Comparison of ENCODE assay signal across 15 mouse cellular contexts in the genomic region with DNA sequence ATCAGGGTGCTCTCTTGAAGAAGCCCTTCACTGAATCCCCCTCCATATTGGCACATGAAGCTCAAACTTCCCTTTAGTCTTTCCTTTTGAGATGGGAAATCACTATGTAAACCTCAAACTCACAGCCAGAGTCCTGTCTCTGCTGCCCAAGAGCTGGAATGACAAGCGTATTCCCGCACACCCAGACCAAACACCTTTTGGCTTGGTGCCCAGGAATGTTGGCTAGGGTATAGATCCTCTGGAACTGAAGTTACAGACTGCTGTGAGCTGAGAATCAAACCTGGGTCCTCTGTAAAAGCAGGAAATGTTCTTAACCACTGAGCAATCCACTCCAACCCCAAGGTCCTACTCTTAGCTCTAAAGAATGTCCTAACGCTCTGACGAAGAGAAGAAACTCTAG. TPM values are rescaled to one million over a fixed set of nuclear protein-coding genes. Genes with fewer than 3 reads are reported as not detected.
DNase-seq lines count a peak whose midpoint lies in the region; ATAC-seq and TF ChIP-seq lines count a peak whose summit lies in the region.
"Had no signal": no experiment of that assay in that cellular context is flagged by ENCODE, and none has a peak within 500 bp of the region (broad histone marks: within the 10 kb centered on the region; RNA-seq: fewer than 3 reads in every experiment).

No protein-coding gene starts in this region.

- H3K4me1 ChIP-seq in kidney, adult 2 months (ENCODE audit: control insufficient read depth, insufficient read depth, low read length): no peaks in the 10 kb centered on the region
- no peaks in the 10 kb centered on the region for H3K4me1 ChIP-seq in kidney, embryonic 15.5 days
- no peaks in the 10 kb centered on the region for H3K4me1 ChIP-seq in hindbrain, embryonic 16.5 days (ENCODE audit: control insufficient read depth, insufficient read depth, low read depth, low read length)
- H3K4me1 ChIP-seq in midbrain, embryonic 15.5 days: no peaks in the 10 kb centered on the region
- H3K4me1 ChIP-seq: intestine, embryonic 15.5 days; liver, embryonic 12.5 days had no signal

- no peaks in the 10 kb centered on the region for H3K9me3 ChIP-seq in kidney, embryonic 15.5 days (replicated peaks)
- no peaks in the 10 kb centered on the region for H3K9me3 ChIP-seq in hindbrain, embryonic 16.5 days (ENCODE audit: control insufficient read depth, low read length)
- H3K9me3 ChIP-seq in midbrain, embryonic 15.5 days: no peaks in the 10 kb centered on the region
- H3K9me3 ChIP-seq: intestine, embryonic 15.5 days; liver, embryonic 12.5 days had no signal

- WGBS in kidney, adult 2 months: 54% methylated on average over 4 of the region's 4 CpGs
- 86% methylated on average over 4 of the region's 4 CpGs for WGBS in kidney, embryonic 15.5 days
- 66% methylated on average over 4 of the region's 4 CpGs for WGBS in hindbrain, embryonic 16.5 days
- 84% methylated on average over 4 of the region's 4 CpGs for WGBS in midbrain, embryonic 15.5 days

- TF ChIP-seq CTCF in kidney, adult 2 months (conservative IDR thresholded peaks at IDR 0.05; ENCODE audit: insufficient read depth, insufficient read length, low read depth, low read length): no peak

- ATAC-seq in kidney, embryonic 15.5 days (replicated peaks; ENCODE audit: low FRiP score): no peak
- no peak for ATAC-seq in hindbrain, embryonic 16.5 days
- ATAC-seq in midbrain, embryonic 15.5 days (replicated peaks): no peak
- ATAC-seq: intestine, embryonic 15.5 days; liver, embryonic 12.5 days had no signal

- no peak overlapping the region for H3K4me3 ChIP-seq in kidney, adult 2 months (ENCODE audit: insufficient read depth, low read depth, low read length)
- H3K4me3 ChIP-seq in kidney, embryonic 15.5 days (replicated peaks): no peak overlapping the region
- no peak overlapping the region for H3K4me3 ChIP-seq in hindbrain, embryonic 16.5 days (ENCODE audit: low read length)
- H3K4me3 ChIP-seq in midbrain, embryonic 15.5 days: no peak overlapping the region
- H3K4me3 ChIP-seq: intestine, embryonic 15.5 days; liver, embryonic 12.5 days had no signal

- H3K27ac ChIP-seq in kidney, adult 2 months (ENCODE audit: insufficient read depth, low read depth, low read length): no peak overlapping the region
- H3K27ac ChIP-seq in kidney, embryonic 15.5 days: no peak overlapping the region
- H3K27ac ChIP-seq in hindbrain, embryonic 16.5 days (ENCODE audit: low read depth, low read length): no peak overlapping the region
- no peak overlapping the region for H3K27ac ChIP-seq in midbrain, embryonic 15.5 days
- H3K27ac ChIP-seq: intestine, embryonic 15.5 days; liver, embryonic 12.5 days had no signal

- peak; percentile 54 for DNase-seq in adrenal gland, postnatal 14 days
- no peak for DNase-seq in adrenal gland, postnatal 4 days (ENCODE audit: low spot score in 2 of 2)
- peak; percentile 72 for DNase-seq in kidney, adult 2 months
- DNase-seq in MN1 (ENCODE audit: low spot score): peak; percentile 41
- peak; percentile 60 to 80 for DNase-seq in kidney, postnatal 36 days
- DNase-seq: gastrocnemius, postnatal 25 days; right cerebral cortex, adult 18-20 months; thymus, postnatal 4 days had no signal

- H3K4me2 ChIP-seq in kidney, embryonic 15.5 days: no peak overlapping the region
- H3K4me2 ChIP-seq in hindbrain, embryonic 16.5 days (ENCODE audit: low read length): no peak overlapping the region
- H3K4me2 ChIP-seq in midbrain, embryonic 15.5 days: no peak overlapping the region
- H3K4me2 ChIP-seq: intestine, embryonic 15.5 days; liver, embryonic 12.5 days had no signal

- H3K27me3 ChIP-seq in kidney, adult 2 months (replicated peaks; ENCODE audit: control insufficient read depth, insufficient read depth, low read length): no peaks in the 10 kb centered on the region
- no peaks in the 10 kb centered on the region for H3K27me3 ChIP-seq in kidney, embryonic 15.5 days
- no peaks in the 10 kb centered on the region for H3K27me3 ChIP-seq in hindbrain, embryonic 16.5 days (replicated peaks; ENCODE audit: control insufficient read depth, insufficient read depth, low read length)
- H3K27me3 ChIP-seq in midbrain, embryonic 15.5 days (replicated peaks): no peaks in the 10 kb centered on the region
- H3K27me3 ChIP-seq: intestine, embryonic 15.5 days; liver, embryonic 12.5 days had no signal

- TF ChIP-seq POLR2A in kidney, adult 2 months (IDR thresholded peaks at IDR 0.05; ENCODE audit: low read depth, low read length): no peak

- peaks cover 6% of the 10 kb centered on the region for H3K36me3 ChIP-seq in kidney, adult 2 months (ENCODE audit: control insufficient read depth, insufficient read depth, low read length)
- H3K36me3 ChIP-seq in kidney, embryonic 15.5 days: peaks cover 96% of the 10 kb centered on the region
- peaks cover 53% of the 10 kb centered on the region for H3K36me3 ChIP-seq in hindbrain, embryonic 16.5 days (ENCODE audit: control insufficient read depth, insufficient read depth, low read length)
- H3K36me3 ChIP-seq in midbrain, embryonic 15.5 days (replicated peaks): peaks cover 64% of the 10 kb centered on the region

- H3K9ac ChIP-seq in kidney, embryonic 15.5 days: no peak overlapping the region
- no peak overlapping the region for H3K9ac ChIP-seq in hindbrain, embryonic 16.5 days (ENCODE audit: low read depth, low read length)
- H3K9ac ChIP-seq in midbrain, embryonic 15.5 days: no peak overlapping the region
- H3K9ac ChIP-seq: intestine, embryonic 15.5 days; liver, embryonic 12.5 days had no signal

RNA-seq across cellular contexts. Expression of a gene that starts 29.5 kb away (rescaled TPM):
- total RNA-seq in adrenal gland, postnatal 14 days (2021): 5.6 and 64.1 TPM in 2 replicates
- 10 to 100 TPM; 26.5 to 40.4 TPM for total RNA-seq in adrenal gland, postnatal 4 days (2021)
- polyA plus RNA-seq in kidney, adult 2 months (2012; rRNA removed): 1,516 and 1,584 TPM in 2 replicates
- polyA plus RNA-seq in kidney, embryonic 15.5 days (2015; fragmentation: Nextera tagmentation; extraction: Ambion mirVana): 87.3 and 99.8 TPM in 2 replicates
- not detected in 2 replicates for polyA plus RNA-seq in hindbrain, embryonic 16.5 days (2015; fragmentation: Nextera tagmentation; extraction: Ambion mirVana)
- polyA plus RNA-seq in midbrain, embryonic 15.5 days (2015; fragmentation: Nextera tagmentation; extraction: Ambion mirVana): 0.41 TPM in 1 of 2 replicates, not detected in the other
- total RNA-seq: MEL had no signal
- polyA plus RNA-seq: forebrain, embryonic 11.5 days had no signal

RNA-seq across cellular contexts. Expression of a gene that starts 33.2 kb away (rescaled TPM):
- total RNA-seq in adrenal gland, postnatal 14 days (2021): 5.3 and 5.5 TPM in 2 replicates
- total RNA-seq in adrenal gland, postnatal 4 days (2021): 1 to 10 TPM; 8.6 to 9.5 TPM
- polyA plus RNA-seq in kidney, adult 2 months (2012; rRNA removed): 71.8 and 100 TPM in 2 replicates
- polyA plus RNA-seq in kidney, embryonic 15.5 days (2015; fragmentation: Nextera tagmentation; extraction: Ambion mirVana): 20.0 and 24.6 TPM in 2 replicates
- polyA plus RNA-seq in hindbrain, embryonic 16.5 days (2015; fragmentation: Nextera tagmentation; extraction: Ambion mirVana): 23.5 and 24.8 TPM in 2 replicates
- 16.1 and 18.3 TPM in 2 replicates for polyA plus RNA-seq in midbrain, embryonic 15.5 days (2015; fragmentation: Nextera tagmentation; extraction: Ambion mirVana)

RNA-seq across cellular contexts. Expression of a gene that starts 48.7 kb away (rescaled TPM):
- total RNA-seq in adrenal gland, postnatal 14 days (2021): 37.2 and 42.9 TPM in 2 replicates
- total RNA-seq in adrenal gland, postnatal 4 days (2021): 10 to 100 TPM; 38.2 to 40.3 TPM
- 12.1 and 13.9 TPM in 2 replicates for polyA plus RNA-seq in kidney, adult 2 months (2012; rRNA removed)
- 14.6 and 16.3 TPM in 2 replicates for polyA plus RNA-seq in kidney, embryonic 15.5 days (2015; fragmentation: Nextera tagmentation; extraction: Ambion mirVana)
- 14.4 and 16.4 TPM in 2 replicates for polyA plus RNA-seq in hindbrain, embryonic 16.5 days (2015; fragmentation: Nextera tagmentation; extraction: Ambion mirVana)
- 23.5 and 25.6 TPM in 2 replicates for polyA plus RNA-seq in midbrain, embryonic 15.5 days (2015; fragmentation: Nextera tagmentation; extraction: Ambion mirVana)

Comparison
In these comparisons a context has a peak if more than half of its experiments do, and no peak if none do; other contexts are left out.
1. DNase-seq: peak in adrenal gland, postnatal 14 days (single experiment), kidney, adult 2 months (single experiment), MN1 (single experiment) and kidney, postnatal 36 days (2 of 2); none in adrenal gland, postnatal 4 days (0 of 2).
2. RNA of a gene that starts 29.5 kb away (polyA plus RNA-seq): 1,516 to 1,584 TPM in kidney, adult 2 months and 87.3 to 99.8 TPM in kidney, embryonic 15.5 days; 0.41 TPM in midbrain, embryonic 15.5 days and not detected in hindbrain, embryonic 16.5 days; every median in the first group is over 10 times any median in the second.